8 mouse cellular contexts compared by ENCODE assay signal in genomic region chr5:135001309-135001708, GRCm38 (mm10). TPM values are rescaled to one million over a fixed set of nuclear protein-coding genes. Genes with fewer than 3 reads are reported as not detected.
DNase-seq lines count a peak whose midpoint lies in the region; ATAC-seq lines count a peak whose summit lies in the region.

No protein-coding gene starts in this region.

- no peaks in the 10 kb centered on the region for H3K36me3 ChIP-seq in forebrain, embryonic 12.5 days (replicated peaks)
- H3K36me3 ChIP-seq in lung, embryonic 16.5 days (ENCODE audit: control insufficient read depth, insufficient read depth, low read length), result no peaks in the 10 kb centered on the region

- peak; percentile 61 for ATAC-seq in forebrain, embryonic 12.5 days (ENCODE audit: low FRiP score)
- peak; percentile 95 for ATAC-seq in lung, embryonic 16.5 days (ENCODE audit: low read depth)

- H3K27me3 ChIP-seq in forebrain, embryonic 12.5 days, result no peaks in the 10 kb centered on the region
- no peaks in the 10 kb centered on the region for H3K27me3 ChIP-seq in lung, embryonic 16.5 days (ENCODE audit: control insufficient read depth, insufficient read depth, low read depth, low read length)

- H3K9me3 ChIP-seq in forebrain, embryonic 12.5 days, result no peaks in the 10 kb centered on the region
- H3K9me3 ChIP-seq in lung, embryonic 16.5 days (ENCODE audit: control insufficient read depth, low read length), result no peaks in the 10 kb centered on the region

- 0 out of 2 replicates have a peak overlapping the region, but pooled peaks have one; percentile 5 for H3K27ac ChIP-seq in forebrain, embryonic 12.5 days
- peak overlapping the region; percentile 93 for H3K27ac ChIP-seq in lung, embryonic 16.5 days (ENCODE audit: low read length)

- H3K9ac ChIP-seq in forebrain, embryonic 12.5 days, result no peak overlapping the region
- H3K9ac ChIP-seq in lung, embryonic 16.5 days (ENCODE audit: low read length), result 0 out of 2 replicates have a peak overlapping the region, but pooled peaks have one; percentile 33

- peak; percentile 36 for DNase-seq in adrenal gland, adult 2 months
- no peak for DNase-seq in adrenal gland, adult 18-20 months (ENCODE audit: low spot score in 2 of 2)
- DNase-seq in ZHBTc4 (ENCODE audit: low read depth, low spot score), result peak; percentile 99
- DNase-seq in kidney, adult 9 months, result peak; percentile 90
- DNase-seq in retina, postnatal 1 day, result peak; percentile 87
- DNase-seq in left cerebral cortex, adult 11 months (ENCODE audit: low spot score), result no peak

- H3K4me2 ChIP-seq in forebrain, embryonic 12.5 days, result peak overlapping the region; percentile 41
- peak overlapping the region; percentile 29 for H3K4me2 ChIP-seq in lung, embryonic 16.5 days (ENCODE audit: low read depth, low read length)

- H3K4me1 ChIP-seq in forebrain, embryonic 12.5 days, result peaks cover 10% of the 10 kb centered on the region
- H3K4me1 ChIP-seq in lung, embryonic 16.5 days (replicated peaks; ENCODE audit: control insufficient read depth, insufficient read depth, low read length), result peaks cover 13% of the 10 kb centered on the region; the same call in 1 of the 2 replicates

- 0 out of 2 replicates have a peak overlapping the region, but pooled peaks have one; percentile 7 for H3K4me3 ChIP-seq in forebrain, embryonic 12.5 days (replicated peaks)
- no peak overlapping the region for H3K4me3 ChIP-seq in lung, embryonic 16.5 days (ENCODE audit: low read length)

- WGBS in forebrain, embryonic 12.5 days, result 0% methylated on average over 14 of the region's 14 CpGs
- 4% methylated on average over 14 of the region's 14 CpGs for WGBS in lung, embryonic 16.5 days

RNA-seq across cellular contexts. Expression of gene Abhd11, which starts 7.6 kb away (rescaled TPM):
- total RNA-seq in adrenal gland, adult 2 months (2021), result 10 to 100 TPM; 51.7 to 52.4 TPM
- polyA plus RNA-seq in adrenal gland, adult 2 months (2012; rRNA removed), result 90.8 and 100.0 TPM in 2 replicates
- 10 to 100 TPM; 52.3 to 59.7 TPM for total RNA-seq in adrenal gland, adult 18-20 months (2021)
- polyA plus RNA-seq in forebrain, embryonic 12.5 days (2016; fragmentation: Nextera tagmentation; extraction: Ambion mirVana), result 42.3 and 43.1 TPM in 2 replicates
- polyA plus RNA-seq in lung, embryonic 16.5 days (2015; fragmentation: Nextera tagmentation; extraction: Ambion mirVana), result 73.3 and 73.4 TPM in 2 replicates

RNA-seq across cellular contexts. Expression of gene Cldn3, which starts 15.3 kb away (rescaled TPM):
- under 1 TPM; 0.62 to 0.75 TPM for total RNA-seq in adrenal gland, adult 2 months (2021)
- polyA plus RNA-seq in adrenal gland, adult 2 months (2012; rRNA removed), result 2.9 and 3.7 TPM in 2 replicates
- total RNA-seq in adrenal gland, adult 18-20 months (2021), result under 1 TPM; 0.50 to 0.54 TPM
- polyA plus RNA-seq in forebrain, embryonic 12.5 days (2016; fragmentation: Nextera tagmentation; extraction: Ambion mirVana), result 6.3 and 7.6 TPM in 2 replicates
- 328 and 355 TPM in 2 replicates for polyA plus RNA-seq in lung, embryonic 16.5 days (2015; fragmentation: Nextera tagmentation; extraction: Ambion mirVana)

RNA-seq across cellular contexts. Expression of gene Stx1a, which starts 22.0 kb away (rescaled TPM):
- 1 to 10 TPM; 5.9 to 7.5 TPM for total RNA-seq in adrenal gland, adult 2 months (2021)
- polyA plus RNA-seq in adrenal gland, adult 2 months (2012; rRNA removed), result 23.2 and 31.8 TPM in 2 replicates
- 1 to 10 TPM; 6.0 to 7.2 TPM for total RNA-seq in adrenal gland, adult 18-20 months (2021)
- polyA plus RNA-seq in forebrain, embryonic 12.5 days (2016; fragmentation: Nextera tagmentation; extraction: Ambion mirVana), result 21.8 and 22.3 TPM in 2 replicates
- 11.8 and 12.4 TPM in 2 replicates for polyA plus RNA-seq in lung, embryonic 16.5 days (2015; fragmentation: Nextera tagmentation; extraction: Ambion mirVana)

RNA-seq across cellular contexts. Expression of gene Cldn4, which starts 54.6 kb away (rescaled TPM):
- total RNA-seq in adrenal gland, adult 2 months (2021), result not detected
- 0.06 TPM in 1 of 2 replicates, not detected in the other for polyA plus RNA-seq in adrenal gland, adult 2 months (2012; rRNA removed)
- total RNA-seq in adrenal gland, adult 18-20 months (2021), result not detected
- polyA plus RNA-seq in forebrain, embryonic 12.5 days (2016; fragmentation: Nextera tagmentation; extraction: Ambion mirVana), result 2.0 and 2.8 TPM in 2 replicates
- 33.0 and 33.1 TPM in 2 replicates for polyA plus RNA-seq in lung, embryonic 16.5 days (2015; fragmentation: Nextera tagmentation; extraction: Ambion mirVana)

Comparison
In these comparisons a context has a peak if more than half of its experiments do, and no peak if none do; other contexts are left out.
1. DNase-seq: peak in adrenal gland, adult 2 months (single experiment), ZHBTc4 (single experiment), kidney, adult 9 months (single experiment) and retina, postnatal 1 day (single experiment); none in adrenal gland, adult 18-20 months (0 of 2) and left cerebral cortex, adult 11 months (single experiment).
2. RNA of gene Cldn3, which starts 15.3 kb away (polyA plus RNA-seq): 328 to 355 TPM in lung, embryonic 16.5 days; 6.3 to 7.6 TPM in forebrain, embryonic 12.5 days and 2.9 to 3.7 TPM in adrenal gland, adult 2 months; every median in the first group is over 10 times any median in the second.